Mouse (Mus musculus): ENCODE measurements around the gene Cd4. TPM values are rescaled to one million over a fixed set of nuclear protein-coding genes. Genes with fewer than 3 reads are reported as not detected.

The Cd4 gene
- polyA plus RNA-seq, 1 experiment = not detected

GRCm38 (mm10) chr6:124817125-124817524 lies 70.9 kb downstream of the Cd4 start:
- TF ChIP-seq GATA1 (IDR thresholded peaks at IDR 0.05; ENCODE audit: low read length) = no peak

- no peak for TF ChIP-seq GATA1 (IDR thresholded peaks at IDR 0.05; ENCODE audit: low read length)
Observed at GRCm38 (mm10) chr6:124816611-124817010, 71.4 kb downstream of the Cd4 start.

- no peak for TF ChIP-seq GATA1 (IDR thresholded peaks at IDR 0.05; ENCODE audit: low read length)
Observed at GRCm38 (mm10) chr6:124814858-124815774, 72.9 kb downstream of the Cd4 start.

Other genes with a start within 250 kb of the Cd4 start
- 144 and 152 TPM in 2 replicates for gene Lpcat3, start 225.2 kb downstream of the Cd4 start, polyA plus RNA-seq (2012)
- gene Emg1, start 176.0 kb downstream of the Cd4 start, polyA plus RNA-seq (2012) = 252 and 358 TPM in 2 replicates
- gene Phb2, start 175.9 kb downstream of the Cd4 start, polyA plus RNA-seq (2012) = 491 and 631 TPM in 2 replicates
- 25.0 and 55.5 TPM in 2 replicates for gene Ptpn6, start 149.5 kb downstream of the Cd4 start, polyA plus RNA-seq (2012)
- gene Grcc10, start 146.8 kb downstream of the Cd4 start, polyA plus RNA-seq (2012) = 18.3 and 24.3 TPM in 2 replicates
- gene Gm45234, start 132.2 kb downstream of the Cd4 start, polyA plus RNA-seq (2012) = 1.7 and 2.3 TPM in 2 replicates
- gene Atn1, start 131.7 kb downstream of the Cd4 start, polyA plus RNA-seq (2012) = 58.0 and 62.7 TPM in 2 replicates
- not detected in 2 replicates for gene Eno2, start 118.5 kb downstream of the Cd4 start, polyA plus RNA-seq (2012)
- gene Lrrc23, start 108.5 kb downstream of the Cd4 start, polyA plus RNA-seq (2012) = not detected in 2 replicates
- 10.8 and 11.7 TPM in 2 replicates for gene Spsb2, start 79.6 kb downstream of the Cd4 start, polyA plus RNA-seq (2012)
- 388 and 516 TPM in 2 replicates for gene Tpi1, start 73.9 kb downstream of the Cd4 start, polyA plus RNA-seq (2012)
- 54.8 and 73.3 TPM in 2 replicates for gene Usp5, start 58.7 kb downstream of the Cd4 start, polyA plus RNA-seq (2012)
- 64.7 and 82.9 TPM in 2 replicates for gene Cdca3, start 58.7 kb downstream of the Cd4 start, polyA plus RNA-seq (2012)
- not detected in 2 replicates for gene Gnb3, start 47.9 kb downstream of the Cd4 start, polyA plus RNA-seq (2012)
- not detected in 2 replicates for gene P3h3, start 30.5 kb downstream of the Cd4 start, polyA plus RNA-seq (2012)
- not detected in 2 replicates for gene Gpr162, start 24.2 kb downstream of the Cd4 start, polyA plus RNA-seq (2012)
- gene Lag3, start 23.5 kb upstream of the Cd4 start, polyA plus RNA-seq (2012) = not detected in 2 replicates
- gene Ptms, start 31.9 kb upstream of the Cd4 start, polyA plus RNA-seq (2012) = 116 and 155 TPM in 2 replicates
- gene Mlf2, start 43.2 kb upstream of the Cd4 start, polyA plus RNA-seq (2012) = 344 and 363 TPM in 2 replicates
- gene Cops7a, start 77.3 kb upstream of the Cd4 start, polyA plus RNA-seq (2012) = 93.0 and 105 TPM in 2 replicates
- not detected in 2 replicates for gene Pianp, start 108.5 kb upstream of the Cd4 start, polyA plus RNA-seq (2012)
- gene Zfp384, start 120.9 kb upstream of the Cd4 start, polyA plus RNA-seq (2012) = 59.3 and 76.3 TPM in 2 replicates
- gene Ing4, start 151.5 kb upstream of the Cd4 start, polyA plus RNA-seq (2012) = 15.9 and 16.1 TPM in 2 replicates
- 3.0 and 4.4 TPM in 2 replicates for gene Acrbp, start 161.5 kb upstream of the Cd4 start, polyA plus RNA-seq (2012)
- gene Lpar5, start 179.7 kb upstream of the Cd4 start, polyA plus RNA-seq (2012) = 0.81 and 1.7 TPM in 2 replicates
- 194 and 228 TPM in 2 replicates for gene Chd4, start 207.8 kb upstream of the Cd4 start, polyA plus RNA-seq (2012)
- 49.3 and 104 TPM in 2 replicates for gene Nop2, start 243.7 kb upstream of the Cd4 start, polyA plus RNA-seq (2012)

Data from G1E-ER4 (cell line).